ENCODE assay signal across 12 mouse cellular contexts in genomic region chr8:83802506-83802905, GRCm38 (mm10).
"Had no signal": no experiment of that assay in that cellular context is flagged by ENCODE, and none has a peak within 500 bp of the region (broad histone marks: within the 10 kb centered on the region; RNA-seq: fewer than 3 reads in every experiment).

No protein-coding gene starts in this region.

- H3K27me3 ChIP-seq: limb, embryonic 12.5 days; liver, embryonic 13.5 days; neural tube, embryonic 15.5 days; stomach, embryonic 15.5 days had no signal

- H3K36me3 ChIP-seq: limb, embryonic 12.5 days; liver, embryonic 13.5 days; midbrain, embryonic 10.5 days; neural tube, embryonic 15.5 days; stomach, embryonic 15.5 days had no signal

- DNase-seq: kidney, postnatal 25 days; layer of hippocampus, postnatal 36 days; liver; liver, embryonic 13.5 days; liver, postnatal 0 days; thymus, adult 2 months; thymus, postnatal 36 days had no signal

- ATAC-seq: liver, postnatal 0 days; lung, postnatal 0 days had no signal
